Mouse (Mus musculus): ENCODE data around the gene Aspscr1. TPM values are rescaled to one million over a fixed set of nuclear protein-coding genes. Genes with fewer than 3 reads are reported as not detected.
A peak's percentile ranks its signal among the peaks of the same experiment; 100 is the strongest.

Gene Aspscr1
- 10 to 100 TPM; 79.1 TPM for total RNA-seq (2021)

DNA sequence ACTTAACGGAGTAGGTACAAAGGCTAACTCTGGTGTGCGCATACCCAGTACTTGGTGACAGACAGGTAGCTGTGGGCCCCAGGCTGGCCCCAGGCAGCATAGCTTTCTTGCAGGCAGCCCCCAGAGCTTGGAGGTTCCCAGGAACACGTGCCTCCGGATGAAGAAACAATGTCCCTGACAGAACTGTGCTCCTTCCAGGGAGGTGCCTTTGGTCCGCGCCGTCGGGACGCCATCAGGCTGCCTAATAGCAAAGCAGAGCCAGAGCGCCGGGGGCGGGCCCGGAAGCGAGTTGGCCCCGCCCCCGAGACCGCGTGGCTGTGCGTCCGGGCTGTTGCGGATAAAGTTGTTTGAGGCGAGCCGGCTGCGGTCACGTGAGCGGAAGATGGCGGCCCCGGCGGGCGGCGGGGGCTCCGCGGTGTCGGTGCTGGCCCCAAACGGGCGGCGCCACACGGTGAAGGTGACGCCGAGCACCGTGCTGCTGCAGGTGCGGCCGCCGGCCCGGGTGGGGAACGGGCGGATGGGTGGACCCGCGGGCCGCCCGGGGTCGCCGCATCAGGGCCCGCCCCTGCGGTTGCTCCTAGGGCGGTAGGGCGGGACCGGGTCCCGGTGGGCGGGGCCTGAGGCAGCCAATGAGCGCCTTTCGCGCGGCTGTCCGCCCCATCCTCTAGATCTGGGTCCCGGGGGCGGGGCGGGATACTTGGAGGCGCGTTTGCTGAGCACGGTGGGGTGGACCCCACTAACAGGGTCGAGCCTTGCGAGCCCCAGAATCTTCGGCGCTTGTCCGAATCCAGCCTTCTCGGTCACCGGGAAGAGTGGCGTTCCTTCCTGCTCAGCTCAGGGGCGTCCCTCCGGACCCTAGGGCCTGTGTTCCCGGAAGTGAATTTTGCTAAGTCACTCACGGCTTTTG is at the start of gene Aspscr1:
Gene Aspscr1, plus strand, starts transcription at position 287 of the 907 bp plus-strand sequence.
- DNase-seq = peak; percentile 97
- intact Hi-C loops (cut with DNase I) = no loop called here

DNA sequence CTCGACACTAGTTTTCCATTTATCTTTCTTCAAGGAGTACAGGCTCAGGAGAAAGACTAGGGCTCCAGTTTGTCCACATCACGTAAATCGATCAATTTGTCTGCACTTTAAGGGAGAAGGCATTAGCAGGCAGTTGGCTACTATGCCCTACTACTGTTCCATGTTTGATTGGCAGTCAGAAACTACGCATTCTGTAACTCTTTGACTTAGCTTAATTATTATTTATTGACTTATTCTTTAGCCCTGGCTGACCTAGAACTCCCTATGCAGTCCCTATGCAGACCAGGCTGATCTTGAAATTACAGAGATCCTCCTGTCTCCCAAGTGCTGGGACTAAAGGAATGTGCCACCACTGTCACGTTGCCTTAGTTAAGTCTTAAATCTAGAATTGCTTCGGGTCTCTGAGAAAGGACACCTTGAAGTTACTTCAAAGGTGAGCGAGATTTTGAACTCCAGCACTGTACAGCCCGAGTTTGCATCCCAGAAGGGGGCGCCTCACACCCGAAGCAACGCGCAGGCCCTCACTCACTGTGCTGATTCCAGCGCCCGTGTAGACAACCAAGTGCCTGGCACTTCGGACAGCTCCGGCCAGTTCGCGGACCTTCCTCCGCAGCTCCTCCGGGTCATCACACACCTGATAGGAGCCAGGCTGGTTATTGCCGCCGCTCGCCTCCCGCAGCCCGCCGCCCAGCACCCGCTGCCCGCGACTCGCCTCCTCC is 48.7 kb upstream of the Aspscr1 start:
- intact Hi-C loops (cut with DNase I) = loop anchor here (10.0 kb wide), 1 partner anchor 91 kb away; the partner anchor contains the start of genes Cenpx and Lrrc45
- peak; percentile 69 for DNase-seq

DNA sequence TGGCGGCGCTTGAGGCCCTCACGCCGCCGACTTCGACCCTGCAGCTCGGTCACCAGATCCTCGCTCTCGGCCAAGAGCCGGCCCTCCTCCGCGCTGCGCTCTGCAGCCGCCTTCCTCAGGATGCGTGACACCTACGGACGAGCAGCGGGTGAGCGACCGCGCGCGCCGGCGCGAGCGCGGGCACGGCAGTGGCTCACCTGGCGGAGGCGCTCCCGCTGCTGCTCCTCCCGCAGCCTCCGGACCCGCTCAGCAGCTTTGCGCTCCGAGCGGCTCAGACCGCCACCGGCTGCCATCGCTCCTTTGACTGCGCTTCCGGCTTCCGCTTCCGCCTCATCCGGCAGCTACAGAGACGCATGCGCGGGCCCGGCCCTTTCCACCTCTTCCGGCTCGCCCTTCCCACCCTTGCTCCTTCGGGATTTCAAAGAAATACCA is 48.1 kb upstream of the Aspscr1 start:
- peak; percentile 87 for DNase-seq
- intact Hi-C loops (cut with DNase I) = loop anchor here (10.0 kb wide), 1 partner anchor 90 kb away; the partner anchor contains the start of genes Cenpx and Lrrc45

DNA sequence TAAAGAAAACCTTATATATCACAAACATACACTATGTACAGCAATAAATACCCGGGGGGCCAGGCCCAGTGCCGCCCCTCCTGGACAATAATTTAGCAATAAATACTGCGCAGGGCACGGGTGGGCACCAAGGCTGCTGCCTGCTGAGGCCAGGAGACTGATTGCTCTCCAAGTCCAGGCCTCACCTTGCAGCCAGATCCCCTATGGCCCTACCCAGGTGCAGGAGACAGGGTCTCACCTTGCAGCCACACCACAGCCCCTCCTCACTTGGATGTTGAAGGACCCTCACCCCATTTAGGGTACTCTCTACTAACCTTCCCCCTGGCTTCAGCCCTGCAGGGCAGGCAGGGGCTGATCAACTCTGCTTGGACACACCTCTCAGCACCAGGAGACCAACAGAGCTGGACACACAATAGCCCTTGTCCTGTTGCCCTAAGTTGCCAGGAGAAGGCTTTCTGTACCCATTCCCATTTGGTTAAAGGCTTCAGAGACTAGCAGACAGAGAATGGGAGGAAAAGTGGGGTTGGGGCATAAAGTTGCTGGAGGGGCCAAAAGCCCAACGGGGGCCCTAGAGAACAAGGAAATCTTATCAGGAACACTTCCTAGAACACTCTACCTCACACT is 47.5 kb upstream of the Aspscr1 start, which contains the start of gene Sirt7:
Gene Sirt7, minus strand, starts transcription at position 89 of the 624 bp plus-strand sequence.
- intact Hi-C loops (cut with DNase I) = loop anchor here (10.0 kb wide), 1 partner anchor 90 kb away; the partner anchor contains the start of genes Cenpx and Lrrc45
- no peak for DNase-seq

DNA sequence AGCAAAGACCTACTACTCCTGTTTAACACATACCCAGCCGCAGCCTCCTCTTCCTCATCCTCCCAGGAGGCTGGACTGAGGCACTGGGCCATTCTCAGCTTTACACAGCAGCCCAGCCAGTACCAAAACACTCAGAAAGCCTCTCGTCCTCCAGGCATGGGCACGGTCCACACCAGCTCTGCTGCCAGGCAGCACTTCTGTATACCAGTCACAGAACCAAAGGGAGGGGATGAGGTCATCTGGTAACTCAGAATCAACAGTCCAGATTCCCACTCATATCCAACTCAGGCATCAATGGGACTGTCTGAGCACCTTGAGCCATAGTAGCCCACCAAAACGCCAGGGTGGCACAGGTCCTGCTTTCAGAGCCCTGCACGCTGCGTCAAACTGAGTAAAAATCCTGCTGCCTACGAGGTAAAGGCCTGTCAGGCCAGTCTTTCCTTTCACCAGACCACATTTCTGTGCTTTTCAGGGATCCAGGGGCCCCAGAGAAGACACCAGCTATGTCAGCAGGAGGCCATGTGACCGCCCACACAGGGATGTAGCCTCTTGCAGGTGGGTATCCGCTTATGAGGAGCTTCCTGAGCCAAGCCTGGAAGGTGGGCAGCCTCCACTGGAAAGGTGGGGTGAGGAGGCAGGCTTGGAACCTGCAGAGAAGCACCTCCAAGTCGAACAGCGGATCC is 45.8 kb upstream of the Aspscr1 start:
- intact Hi-C loops (cut with DNase I) = loop anchor here (10.0 kb wide), 1 partner anchor 88 kb away; the partner anchor contains the start of genes Cenpx and Lrrc45
- DNase-seq = no peak

DNA sequence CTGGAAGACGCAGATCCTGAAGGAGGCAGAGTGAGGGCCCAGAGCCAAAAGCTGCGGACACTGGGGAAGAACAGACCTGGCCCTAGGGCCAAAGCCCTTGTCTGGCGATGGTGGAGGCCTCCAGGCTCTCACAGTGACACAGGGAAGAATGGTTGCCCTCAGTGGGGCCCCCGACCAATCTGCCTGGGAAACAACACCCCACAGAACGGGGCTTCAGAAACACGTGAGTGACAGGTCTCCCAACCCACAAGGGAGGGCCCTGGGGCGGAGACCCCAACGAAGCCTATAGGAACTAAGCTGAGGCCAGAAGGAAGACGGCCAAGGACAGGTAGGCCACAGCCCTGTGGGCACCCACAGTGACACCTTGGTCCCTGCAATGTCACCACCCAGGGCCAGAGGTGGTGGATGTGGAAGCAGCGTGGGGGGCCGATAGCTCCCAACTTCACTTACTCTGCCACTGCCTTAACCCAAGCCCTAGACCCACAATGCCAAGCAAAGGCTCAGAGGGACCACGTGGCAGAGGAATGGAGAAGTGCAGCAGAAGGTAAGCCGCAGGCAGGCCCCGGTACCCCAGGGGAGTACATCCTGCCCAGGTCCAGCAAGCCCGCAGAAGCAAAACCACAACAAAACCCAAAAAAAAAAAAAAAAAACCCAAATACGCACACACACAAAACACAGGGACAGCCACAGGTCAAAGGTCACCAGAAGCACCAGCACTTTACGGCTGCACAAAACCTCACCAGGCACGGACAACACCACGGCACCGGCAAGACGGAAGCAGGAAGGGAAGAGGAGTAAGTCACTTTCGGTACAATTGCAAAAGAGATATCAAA is 45.1 kb upstream of the Aspscr1 start:
- no peak for DNase-seq
- intact Hi-C loops (cut with DNase I) = loop anchor here (10.0 kb wide), 1 partner anchor 87 kb away; the partner anchor contains the start of genes Cenpx and Lrrc45

DNA sequence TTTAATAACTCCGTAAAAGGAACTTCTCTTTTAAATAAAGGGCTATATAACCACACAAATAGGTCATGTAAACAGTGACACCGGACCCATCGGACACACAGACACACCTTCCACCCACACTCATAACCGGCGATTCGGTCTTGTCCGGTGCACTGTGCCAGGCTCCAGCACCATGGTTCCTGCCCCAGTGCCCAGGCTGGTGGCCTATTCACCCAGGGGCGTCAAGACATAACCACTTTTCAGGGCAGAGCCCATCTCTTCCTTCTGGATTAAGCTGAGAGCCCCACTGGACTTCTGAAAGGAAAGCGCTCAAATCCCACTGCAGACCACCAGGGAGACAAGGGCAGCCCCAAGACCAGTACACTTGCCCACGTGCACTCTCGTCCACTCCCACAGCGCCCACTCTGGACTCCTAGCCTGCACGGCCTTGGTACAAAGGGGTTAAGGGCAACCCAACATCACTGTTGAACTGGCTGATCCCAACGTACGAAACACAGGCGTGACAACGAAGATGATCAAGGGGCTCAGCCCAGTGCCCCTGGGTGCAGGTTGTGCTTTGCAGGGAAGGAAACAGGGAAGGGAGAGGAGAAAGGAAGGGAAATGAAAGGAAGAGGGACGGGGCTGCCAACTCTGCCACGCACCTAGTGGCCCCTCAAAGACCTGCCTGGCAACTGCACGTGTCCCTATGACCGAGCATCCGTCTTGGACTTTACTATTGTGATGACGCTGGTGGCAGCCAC is 44.0 kb upstream of the Aspscr1 start:
- intact Hi-C loops (cut with DNase I) = loop anchor here (10.0 kb wide), 1 partner anchor 86 kb away; the partner anchor contains the start of genes Cenpx and Lrrc45

DNA sequence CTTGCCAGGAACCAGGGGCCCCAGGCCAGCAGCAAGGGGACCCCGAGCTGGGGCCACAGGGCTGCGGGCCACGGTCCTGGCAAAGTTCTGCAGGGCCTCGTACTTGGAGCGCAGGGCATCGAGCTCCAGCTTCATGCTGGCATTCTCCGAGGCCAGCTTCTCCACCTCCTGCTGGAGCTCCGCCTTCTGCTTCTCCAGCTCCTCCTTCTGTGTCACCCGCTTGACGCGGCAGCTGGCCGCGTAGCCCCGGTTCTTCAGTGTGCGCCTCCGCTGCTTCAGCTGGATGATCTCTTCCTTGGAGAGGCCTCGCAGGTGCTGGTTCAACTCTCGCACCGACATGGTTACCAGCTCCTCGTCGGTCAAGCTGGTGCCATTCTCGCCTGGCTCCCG is 43.4 kb upstream of the Aspscr1 start:
- intact Hi-C loops (cut with DNase I) = loop anchor here (10.0 kb wide), 1 partner anchor 85 kb away; the partner anchor contains the start of genes Cenpx and Lrrc45
- DNase-seq = no peak

More for the DNA sequence above, 44.0 kb upstream of the Aspscr1 start:
- no peak for DNase-seq

DNA sequence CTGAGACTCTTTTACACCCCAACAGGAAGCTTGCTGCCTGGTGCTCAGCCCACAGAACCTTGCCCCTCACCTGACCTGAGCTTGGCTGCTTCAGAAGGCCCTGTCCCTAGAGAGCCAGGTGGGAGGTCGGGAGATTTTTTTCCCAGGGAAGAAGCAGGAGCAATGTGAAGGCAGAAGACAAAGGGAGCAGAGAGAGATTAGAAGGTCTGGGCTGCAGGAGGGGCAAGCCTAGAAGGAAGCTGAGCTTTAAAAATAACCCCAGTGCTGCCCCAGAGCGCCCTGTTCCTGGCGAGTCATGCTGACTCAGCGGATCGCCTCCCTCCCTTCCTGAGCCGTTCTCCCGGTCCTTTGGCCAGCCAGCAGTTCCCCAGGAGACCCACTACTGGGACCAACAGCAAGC is 42.9 kb upstream of the Aspscr1 start:
- intact Hi-C loops (cut with DNase I) = loop anchor here (10.0 kb wide), 1 partner anchor 85 kb away; the partner anchor contains the start of genes Cenpx and Lrrc45
- no peak for DNase-seq

DNA sequence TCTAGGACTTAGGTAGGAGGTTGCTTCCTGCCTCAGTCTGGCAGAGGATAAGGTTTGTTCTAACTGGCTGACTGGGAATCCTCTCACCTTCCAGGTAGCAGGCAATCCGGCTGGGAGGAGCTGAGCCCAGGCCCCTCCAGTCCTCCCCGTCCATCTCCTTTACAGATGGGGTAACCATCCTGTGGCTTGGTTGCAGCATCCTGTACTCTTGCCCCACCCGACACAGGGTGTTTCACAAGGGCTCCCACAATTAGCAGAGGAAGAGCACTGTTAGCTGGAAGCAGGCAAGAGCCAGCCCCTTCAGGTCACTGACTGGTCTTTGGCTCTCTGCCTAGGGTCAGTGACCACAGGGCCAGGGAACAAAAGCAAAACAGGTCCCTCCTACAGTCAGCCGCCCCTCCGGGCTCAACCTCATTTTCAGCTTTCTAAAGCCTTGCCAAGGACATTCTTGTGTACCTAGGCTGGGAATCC is 42.3 kb upstream of the Aspscr1 start:
- intact Hi-C loops (cut with DNase I) = no loop called here
- DNase-seq = no peak

DNA sequence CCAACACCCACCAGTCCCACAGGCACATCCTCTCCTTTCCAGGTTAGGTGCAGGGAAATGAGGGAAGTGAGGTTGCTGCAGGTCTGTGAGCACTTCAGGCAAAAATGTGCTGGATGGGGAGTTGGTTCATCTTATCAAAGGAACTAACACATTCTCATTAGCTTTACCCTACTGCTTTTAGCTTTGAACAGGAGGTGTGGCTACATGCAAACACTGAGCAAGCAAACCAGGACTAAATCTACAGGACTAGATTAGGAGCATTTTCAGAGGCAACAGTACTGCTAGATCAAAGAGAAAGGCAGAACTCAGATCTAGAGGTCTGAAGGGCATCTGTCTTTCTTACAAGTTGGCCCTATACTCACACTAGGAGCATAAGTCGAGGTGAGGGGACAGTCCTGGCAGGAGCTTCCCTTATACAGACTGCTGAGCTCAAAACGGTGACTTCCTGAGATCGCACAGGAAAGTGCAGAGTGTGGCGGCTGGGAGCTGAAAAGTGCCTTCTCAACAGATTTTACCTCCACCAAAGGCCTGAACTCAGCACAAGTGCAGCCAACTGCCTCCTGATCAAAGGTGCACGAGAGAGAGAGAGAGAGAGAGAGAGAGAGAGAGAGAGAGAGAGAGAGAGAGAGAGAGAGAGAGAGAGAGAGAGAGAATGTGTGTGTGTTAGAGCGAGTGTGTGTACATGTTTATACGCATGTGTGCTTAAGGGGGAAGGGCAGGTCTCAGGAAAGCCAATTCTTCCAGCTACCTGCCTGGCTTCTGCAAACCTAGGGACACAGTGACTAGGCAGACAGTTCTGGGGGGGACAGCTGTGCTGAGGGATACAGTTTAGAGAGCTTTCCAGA is 41.7 kb upstream of the Aspscr1 start:
- intact Hi-C loops (cut with DNase I) = no loop called here

DNA sequence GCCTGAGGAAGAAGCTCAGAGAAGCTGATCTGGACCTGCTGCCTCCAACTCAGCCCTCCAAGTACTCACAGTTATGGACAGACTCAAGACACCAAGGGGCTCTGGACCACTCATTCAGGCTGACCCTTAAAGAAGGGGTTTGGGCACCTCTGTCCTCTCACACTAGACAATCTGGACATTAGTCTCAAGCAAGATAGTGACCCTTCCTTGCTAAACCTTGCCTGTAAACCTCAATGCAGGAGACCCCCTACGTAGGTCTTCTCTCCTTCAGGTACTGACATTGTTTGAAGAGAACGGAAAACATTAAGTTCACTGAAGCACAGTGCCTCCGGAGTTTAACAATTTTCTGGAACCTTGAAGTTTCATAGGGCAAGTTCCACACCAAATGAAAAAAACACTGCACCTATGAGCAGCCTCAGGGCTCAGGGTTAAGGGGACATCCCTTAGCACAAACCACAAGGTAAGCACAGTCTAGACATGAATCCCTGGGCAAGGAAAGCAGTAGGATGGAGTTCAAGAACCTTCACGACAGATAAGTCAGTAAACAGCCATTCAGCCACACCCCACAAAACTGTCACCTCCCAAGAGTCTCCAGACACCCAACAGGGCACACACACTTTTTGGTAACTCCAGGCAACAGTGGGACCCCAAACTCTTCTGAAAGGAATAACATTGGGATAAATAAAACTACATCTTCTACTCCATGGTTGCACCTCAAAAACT is 40.9 kb upstream of the Aspscr1 start:
- intact Hi-C loops (cut with DNase I) = no loop called here
- DNase-seq = no peak

More for the DNA sequence above, 41.7 kb upstream of the Aspscr1 start:
- no peak for DNase-seq

DNA sequence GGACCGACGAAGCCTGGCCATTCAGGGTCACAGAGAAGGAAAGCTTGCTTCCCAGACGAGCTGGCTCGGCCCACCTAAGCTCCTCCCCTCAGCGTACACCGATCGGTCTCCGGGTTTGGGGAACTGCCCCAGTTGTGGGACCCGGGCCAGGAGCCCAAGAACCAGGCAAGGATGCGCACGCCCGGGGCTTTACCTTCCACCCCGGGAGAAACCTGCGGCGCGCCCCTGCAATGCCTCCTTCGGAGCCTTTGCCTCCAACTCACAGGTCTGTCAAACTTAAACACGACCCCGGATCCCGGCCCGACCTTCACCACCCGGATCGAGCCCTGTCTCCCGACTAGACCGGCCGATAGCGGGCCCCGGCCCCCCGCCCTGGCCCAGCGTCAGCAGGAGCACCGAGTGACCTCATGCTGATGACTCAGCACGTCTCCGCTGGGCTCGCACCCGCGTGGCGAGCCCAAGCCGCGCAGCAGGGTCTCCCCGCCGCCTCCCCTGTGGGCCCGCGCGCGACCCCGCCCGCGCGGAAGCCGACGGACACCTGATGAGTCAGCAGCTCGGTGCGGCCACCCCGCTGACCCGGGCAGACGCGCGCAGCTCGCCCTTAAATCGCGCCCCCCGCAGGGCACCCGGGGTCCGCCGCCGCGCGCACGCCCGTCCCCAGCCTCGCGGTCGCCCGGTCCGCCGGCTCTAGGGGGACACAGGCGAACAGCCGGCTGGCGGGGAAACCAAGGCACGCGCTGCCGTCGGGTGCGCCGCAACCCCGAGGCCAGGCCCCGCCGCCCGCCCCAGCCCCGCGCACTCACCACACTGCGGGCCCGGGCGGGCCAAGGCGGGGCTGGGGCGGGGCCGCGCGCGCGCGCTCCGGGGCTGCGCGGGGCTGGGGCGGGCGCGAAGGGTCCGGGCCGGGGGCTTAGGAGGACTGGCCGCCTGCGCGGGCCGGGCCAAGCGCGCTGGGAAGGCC is 39.9 kb upstream of the Aspscr1 start:
- intact Hi-C loops (cut with DNase I) = no loop called here

DNA sequence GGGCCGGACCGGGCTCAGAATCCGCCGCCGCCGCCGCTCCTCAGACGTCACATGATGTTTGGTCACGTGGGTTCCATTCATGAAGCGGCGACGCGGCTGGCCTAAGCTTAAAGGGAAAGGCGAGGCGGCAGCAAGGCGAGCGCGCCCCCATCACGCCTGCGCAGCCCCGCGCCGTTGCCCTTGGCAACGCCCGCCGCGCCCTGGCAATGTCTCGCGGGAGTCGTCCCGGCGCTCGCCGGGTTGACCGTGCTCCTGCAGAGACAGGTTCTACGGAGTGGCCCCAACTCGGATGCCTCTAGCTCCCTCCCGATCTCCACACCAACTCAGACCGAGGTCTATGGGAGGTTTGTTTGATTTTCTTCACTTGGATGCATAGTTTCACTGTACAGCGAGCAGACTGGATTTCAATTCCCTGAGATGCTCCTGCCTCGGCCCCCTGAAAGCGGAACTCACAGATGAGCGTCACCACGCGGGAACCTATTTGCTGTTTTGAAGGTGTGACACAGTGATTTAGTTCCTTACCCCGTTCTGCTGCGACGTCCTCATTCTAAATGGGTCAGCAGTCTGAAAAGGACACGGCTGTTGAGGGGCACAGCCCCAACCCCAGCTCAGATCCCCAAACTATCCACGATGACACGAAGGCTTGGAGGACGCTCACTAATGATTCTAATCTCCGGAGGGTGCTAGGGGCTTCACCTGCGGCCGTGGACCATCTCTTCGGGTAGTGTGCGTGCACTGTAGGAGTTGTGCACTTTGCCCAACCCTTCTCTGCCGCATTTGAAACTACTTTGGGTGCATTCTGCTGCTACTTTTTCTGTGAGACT is 39.0 kb upstream of the Aspscr1 start, which contains the start of gene Mafg:
Gene Mafg, minus strand, starts transcription at position 81 of the 824 bp plus-strand sequence.
- intact Hi-C loops (cut with DNase I) = no loop called here
- DNase-seq = peak; percentile 94

More for the DNA sequence above, 39.9 kb upstream of the Aspscr1 start:
- DNase-seq = peak; percentile 52
